Mouse (Mus musculus): ENCODE results near the gene Phtf1.

Gene Phtf1

DNA sequence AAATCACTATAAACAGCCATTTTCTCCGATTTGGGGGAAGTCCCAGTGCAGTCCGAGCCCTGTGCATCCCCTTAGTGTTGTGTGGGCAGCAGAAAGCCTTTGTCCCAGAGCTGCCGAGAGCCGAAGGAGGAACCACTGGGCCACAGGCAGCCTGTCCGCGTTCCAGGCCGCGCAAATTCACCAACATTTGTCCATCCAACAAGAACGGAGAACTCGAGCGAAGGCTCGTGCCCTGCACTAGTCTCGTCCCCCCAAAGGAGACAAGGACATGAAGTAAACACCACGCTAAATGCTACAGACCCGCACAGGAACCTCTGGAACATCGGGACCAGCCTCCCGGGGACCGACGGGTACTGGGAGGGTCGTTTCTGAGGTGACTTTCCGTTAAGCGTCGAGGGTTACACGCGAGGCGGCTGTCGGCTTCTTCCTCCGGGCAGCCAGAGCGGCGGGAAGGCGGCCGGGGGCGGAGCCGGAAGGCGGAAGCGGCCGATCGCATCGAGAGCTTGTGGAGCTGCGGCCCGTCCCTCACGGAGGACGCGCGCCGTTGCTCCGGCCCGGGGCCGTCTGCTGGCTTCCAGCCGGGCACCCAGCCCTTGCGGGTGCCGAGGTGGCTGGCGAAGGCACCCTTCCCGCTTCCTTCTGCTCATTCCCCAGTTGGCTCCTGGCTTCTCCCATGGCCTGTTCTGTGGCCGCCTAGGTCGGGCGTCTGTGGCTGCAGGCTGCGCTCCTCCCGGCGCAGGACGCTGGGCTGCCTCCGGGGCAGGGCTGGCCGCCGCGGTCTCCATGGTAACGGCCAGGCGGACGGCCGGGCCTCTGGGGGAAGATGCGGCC is at the start of gene Phtf1:
Phtf1 (plus strand) TSS at position 250 of the 831 bp plus-strand sequence.
- DNase-seq, result peak; percentile 83 to 87

GRCm38 (mm10) chr3:103920094-103920493 is 47.8 kb upstream of the Phtf1 start:
- DNase-seq, result no peak

DNA sequence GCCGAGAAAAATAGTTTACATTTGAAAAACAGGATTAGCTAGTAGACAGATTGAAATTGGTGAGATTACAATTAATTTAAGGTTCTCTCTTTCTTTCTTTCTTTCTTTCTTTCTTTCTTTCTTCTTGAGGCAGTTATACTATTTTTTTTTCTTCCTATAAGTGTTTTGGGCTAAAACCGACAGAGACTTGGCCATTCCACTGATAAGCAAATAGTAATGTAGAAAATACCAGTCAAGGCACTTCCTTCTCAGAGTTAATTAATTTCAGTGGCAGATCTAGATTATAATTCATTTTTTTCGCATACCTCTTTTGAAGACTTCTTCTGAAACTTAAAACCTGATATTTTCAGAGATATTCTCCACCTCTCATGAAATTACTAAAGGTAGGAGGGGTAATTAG is 42.6 kb upstream of the Phtf1 start:
- DNase-seq, result no peak

DNA sequence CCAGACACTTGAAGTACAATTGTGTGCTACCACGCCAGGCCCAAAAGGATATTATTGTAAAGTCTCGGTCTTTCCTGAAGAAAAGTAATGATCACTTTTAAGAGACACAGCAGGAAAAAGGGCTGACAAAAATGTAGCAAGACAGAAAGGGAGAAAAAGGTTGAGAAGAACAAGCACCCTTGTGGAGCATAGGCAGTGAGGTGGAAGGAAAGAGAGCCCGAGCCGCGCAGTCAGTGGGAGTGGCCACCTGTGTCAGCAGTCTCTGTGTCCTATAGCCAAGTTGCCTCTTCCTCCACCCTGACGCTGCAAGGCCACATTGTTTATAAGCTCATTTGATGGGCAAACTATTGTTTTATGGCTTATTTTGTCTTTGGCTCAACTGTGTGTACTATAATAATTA is 40.4 kb upstream of the Phtf1 start:
- DNase-seq, result peak; percentile 46 to 59

DNA sequence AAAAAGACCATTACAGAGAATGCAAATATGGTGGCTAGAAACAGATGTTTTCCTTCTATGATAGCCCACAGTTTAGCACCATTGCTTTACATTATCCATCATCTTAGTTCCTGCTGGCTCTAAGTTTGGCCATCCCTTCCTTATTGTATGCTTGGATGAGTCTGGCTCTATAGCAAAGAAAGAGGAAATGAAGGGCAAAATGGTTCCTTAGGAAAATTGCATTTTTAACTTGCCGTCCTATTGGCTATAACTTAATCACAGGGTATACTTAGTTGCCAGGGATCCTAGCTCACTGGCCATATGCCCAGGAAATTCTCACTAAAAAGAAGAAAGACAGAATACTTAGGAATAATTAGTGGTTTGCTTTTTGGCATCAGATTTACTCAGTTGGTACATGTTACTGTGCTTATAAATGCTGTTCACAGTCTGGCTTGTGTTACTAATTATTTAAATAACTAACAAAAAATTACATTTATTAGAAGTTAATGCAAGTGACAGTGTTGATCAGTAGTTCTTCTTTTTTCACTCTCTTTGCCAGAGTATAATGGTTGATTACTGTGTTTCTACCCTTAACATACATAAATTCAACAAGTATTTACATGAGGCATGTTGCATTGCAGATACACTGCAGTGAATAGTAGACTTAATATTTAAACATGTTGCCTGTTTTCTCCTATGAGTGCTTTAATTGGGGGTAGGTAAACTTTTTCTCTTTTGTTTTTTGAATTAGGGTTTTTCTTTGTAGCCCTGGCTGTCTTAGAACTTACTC is 22.9 kb upstream of the Phtf1 start:
- DNase-seq, result no peak

- DNase-seq, result no peak
Observed at GRCm38 (mm10) chr3:103948666-103949065, 19.2 kb upstream of the Phtf1 start.

DNA sequence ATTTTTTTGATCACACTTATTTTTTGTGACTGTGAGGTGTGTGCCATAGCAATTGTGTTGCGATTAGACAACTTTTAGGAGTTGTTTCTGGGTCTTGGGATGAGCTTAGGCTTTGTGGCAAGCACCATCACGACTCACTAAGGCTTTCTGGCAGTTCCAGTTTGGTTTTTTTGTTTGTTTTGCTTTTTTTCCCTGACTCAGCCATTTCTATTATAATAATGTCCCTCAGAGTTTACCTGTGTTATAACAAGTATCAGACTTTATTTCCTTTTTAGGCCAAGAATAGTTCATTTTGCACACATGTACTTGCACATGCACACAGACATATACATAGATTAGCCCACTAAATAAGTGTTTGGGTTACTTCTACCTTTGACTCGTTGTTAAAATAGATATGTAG is 7.3 kb upstream of the Phtf1 start:
- no peak for DNase-seq

GRCm38 (mm10) chr3:103967231-103967630 is 679 bp upstream of the Phtf1 start:
- DNase-seq, result no peak

- DNase-seq, result no peak
Observed at GRCm38 (mm10) chr3:103968701-103969100, 791 bp downstream of the Phtf1 start.

DNA sequence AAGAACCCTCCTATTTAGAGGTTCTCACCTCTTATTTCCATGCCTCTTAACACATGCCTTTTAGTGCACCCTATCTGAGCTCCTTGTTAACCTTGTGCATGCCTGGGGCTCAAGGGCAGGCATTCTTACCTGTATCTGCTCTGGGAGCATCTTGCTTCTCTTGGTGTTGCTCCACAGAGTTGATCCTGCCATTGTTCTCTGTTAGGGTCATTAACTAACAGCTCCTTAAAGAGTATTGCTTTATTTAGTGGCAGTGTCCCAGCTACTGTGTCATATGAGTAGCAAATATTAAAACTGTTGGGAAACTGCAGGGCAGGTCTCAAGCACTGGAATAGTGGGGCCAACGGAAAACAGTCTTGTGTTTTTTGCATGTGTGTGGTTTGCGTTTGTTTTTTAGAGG is 3.2 kb downstream of the Phtf1 start:
- DNase-seq, result no peak

- no peak for DNase-seq
Observed at GRCm38 (mm10) chr3:103984556-103984955, 16.6 kb downstream of the Phtf1 start.

DNA sequence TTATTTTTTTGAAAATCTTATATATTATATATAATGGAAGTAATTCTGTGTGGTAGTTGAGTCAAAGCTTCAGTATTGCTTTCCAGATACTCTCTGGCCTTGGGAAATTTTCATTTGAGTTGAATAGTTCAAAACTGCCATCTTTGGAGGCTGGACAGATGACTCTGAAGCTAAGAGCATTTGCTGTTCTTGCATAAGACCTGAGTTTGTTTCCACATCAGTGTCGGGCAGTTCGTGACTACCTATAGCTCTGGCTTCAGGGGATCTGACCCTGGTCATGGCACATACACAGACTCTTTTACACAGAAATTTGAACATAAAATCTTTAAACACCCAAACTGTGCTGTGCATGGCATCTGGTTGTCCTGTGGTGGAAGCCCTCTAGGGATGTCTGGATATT is 17.3 kb downstream of the Phtf1 start:
- DNase-seq, result no peak

DNA sequence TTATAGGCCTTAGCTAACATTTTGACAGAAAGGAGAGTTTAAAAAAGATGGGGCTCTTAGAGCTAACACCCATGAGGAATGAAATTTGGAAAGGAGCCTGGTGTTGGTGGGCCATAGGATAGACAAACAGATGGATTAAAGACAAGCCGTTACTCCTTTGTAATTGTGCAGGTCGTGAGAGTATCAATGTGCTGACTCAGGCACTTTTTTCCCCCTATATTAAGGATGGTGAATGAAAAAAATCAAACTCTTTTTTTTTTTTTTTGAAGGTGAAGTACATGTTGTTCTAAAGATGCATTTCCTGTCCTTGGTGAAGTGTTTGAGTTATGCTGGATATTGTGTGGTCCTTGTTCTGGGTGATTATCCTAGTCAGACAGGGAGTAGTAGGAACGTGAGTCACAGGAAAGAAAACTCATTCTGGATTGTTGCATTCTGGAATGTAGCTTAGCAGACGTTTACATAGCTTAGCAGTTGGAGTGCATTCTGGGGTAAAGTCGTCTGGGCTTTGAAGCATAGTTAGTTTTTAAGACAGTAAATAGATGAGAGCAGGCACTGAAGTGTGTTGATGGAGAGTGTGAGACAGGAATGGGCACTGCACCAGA is 20.0 kb downstream of the Phtf1 start:
- no peak for DNase-seq

GRCm38 (mm10) chr3:103989352-103989751 is 21.4 kb downstream of the Phtf1 start:
- no peak for DNase-seq

- no peak for DNase-seq
Observed at GRCm38 (mm10) chr3:103991271-103991670, 23.4 kb downstream of the Phtf1 start.

DNA sequence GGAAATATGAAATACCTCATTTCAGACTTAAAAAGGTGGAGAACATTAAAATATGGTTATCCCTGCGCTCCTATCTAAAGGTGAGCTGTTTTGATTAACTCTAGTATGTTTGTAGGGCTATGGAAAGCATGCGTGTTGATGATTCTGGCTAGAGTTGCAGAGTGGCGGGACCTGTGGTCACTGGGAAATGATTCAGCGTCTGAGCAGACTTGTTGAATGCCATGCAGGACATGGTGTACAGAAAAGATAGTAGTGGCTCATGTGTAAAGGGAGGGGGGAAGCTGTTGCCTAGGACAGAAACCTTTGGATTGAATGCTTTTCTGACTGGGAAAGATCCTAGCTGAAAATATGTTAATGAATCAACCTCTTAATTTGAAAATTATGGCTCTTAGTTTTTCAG is 30.8 kb downstream of the Phtf1 start:
- no peak for DNase-seq

DNA sequence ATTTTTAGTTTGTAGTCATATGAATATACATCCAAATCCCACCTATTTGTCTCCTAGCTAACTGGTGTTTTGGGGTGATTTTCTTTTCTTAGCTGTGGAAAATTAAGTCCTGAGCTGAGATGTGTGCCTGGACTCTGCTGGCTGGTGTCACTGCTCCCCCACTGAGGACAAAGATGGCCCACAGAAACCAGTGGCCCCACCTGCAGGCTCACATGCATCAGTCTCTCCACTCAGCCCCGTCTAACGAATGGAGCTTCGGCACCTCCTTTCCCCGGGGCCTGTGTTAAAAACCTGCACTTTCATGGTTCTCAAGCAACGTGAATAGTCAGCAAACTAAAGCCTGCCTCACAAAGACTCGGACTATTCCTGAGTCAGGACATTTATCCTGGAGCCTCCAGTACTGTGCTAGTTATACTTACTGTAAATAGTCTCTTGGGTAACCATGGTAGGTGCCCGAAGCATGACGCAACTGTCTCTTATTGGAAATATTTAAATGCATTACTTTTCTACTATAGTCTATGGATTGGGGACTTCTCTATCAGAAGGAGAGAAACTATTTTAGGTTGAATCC is 39.1 kb downstream of the Phtf1 start:
- no peak for DNase-seq

DNA sequence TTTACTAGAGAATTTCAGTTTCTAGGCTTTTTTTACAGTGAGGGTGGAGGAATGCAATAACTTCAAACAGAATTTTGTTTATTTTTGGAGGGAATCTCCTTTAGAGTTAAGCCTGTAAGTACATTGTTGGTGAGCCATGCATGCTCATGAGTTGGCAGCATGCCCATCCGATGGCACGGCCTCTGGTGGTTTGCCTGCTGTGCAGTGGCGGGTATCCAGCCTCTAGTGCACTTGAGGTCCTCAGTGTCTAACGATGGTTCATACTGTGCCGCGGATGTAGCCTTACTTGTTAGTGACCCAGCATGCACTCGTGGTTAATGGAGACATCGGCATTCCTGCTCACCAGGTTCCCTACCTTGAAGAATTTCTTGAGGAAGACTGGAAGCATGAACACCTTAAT is 39.6 kb downstream of the Phtf1 start:
- no peak for DNase-seq

DNA sequence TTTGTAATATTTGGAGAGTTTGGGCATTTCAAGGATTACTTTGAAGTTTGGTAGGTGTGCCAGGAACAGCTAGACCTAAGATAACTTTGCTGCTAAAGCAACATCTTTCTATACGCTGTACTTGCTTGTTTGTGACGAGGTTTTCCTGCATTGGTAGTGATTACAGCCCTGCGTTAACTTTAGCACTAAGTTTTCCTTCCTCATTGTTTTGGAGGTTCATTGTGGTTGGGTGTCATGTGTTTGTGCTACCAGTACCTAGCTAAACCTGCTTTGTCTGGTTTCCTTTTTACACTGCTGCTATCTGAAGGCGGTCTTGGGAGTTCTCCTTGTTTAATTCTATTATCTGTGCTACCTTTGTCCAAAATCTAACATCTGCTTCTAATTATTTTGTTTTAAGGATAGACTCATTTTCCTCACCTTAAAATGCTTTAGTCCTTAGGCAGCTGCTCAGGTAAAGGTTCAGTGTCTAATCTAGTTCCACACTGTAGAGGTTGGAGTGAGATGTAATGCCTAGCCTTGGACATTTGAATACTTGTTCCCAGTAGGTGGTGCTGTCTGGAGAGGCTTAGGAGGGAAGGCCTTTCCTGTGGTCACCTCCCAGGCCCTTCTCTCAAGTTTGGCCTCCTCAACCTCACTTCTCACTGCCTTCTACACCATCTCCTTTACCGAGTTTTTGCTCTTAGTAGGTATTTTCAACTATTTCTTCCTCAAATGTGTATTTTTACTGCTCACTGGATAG is 42.2 kb downstream of the Phtf1 start:
- no peak for DNase-seq

GRCm38 (mm10) chr3:104011972-104012371 is 44.1 kb downstream of the Phtf1 start:
- no peak for DNase-seq

- DNase-seq, result no peak
Observed at GRCm38 (mm10) chr3:104017931-104018330, 50.0 kb downstream of the Phtf1 start.

GRCm38 (mm10) chr3:104019453-104019852 is 51.5 kb downstream of the Phtf1 start:
- no peak for DNase-seq

DNA sequence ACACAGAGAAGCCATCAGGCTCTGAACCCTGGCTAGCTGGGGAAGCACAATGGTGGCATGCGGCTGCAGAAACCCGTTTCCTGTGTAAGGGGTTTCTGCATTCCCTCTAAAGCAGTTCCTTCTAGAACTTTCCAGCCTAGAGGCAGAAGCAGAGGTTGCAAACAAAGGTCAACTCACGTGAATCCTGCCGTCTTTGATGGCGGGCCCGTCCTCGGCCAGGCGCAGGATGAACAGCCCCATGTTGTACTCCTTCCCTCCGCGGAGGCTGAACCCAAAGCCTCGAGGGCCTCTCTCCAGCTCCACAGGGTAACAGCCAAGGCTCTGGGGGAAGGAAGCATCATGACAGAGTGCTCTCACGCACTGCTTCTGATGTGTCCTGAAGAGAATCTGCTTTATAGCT is 52.2 kb downstream of the Phtf1 start:
- DNase-seq, result no peak

Measured in thymus, postnatal 36 days (tissue).